Mouse (Mus musculus): ENCODE results near the gene Rcc2. TPM values are rescaled to one million over a fixed set of nuclear protein-coding genes. Genes with fewer than 3 reads are reported as not detected.

The Rcc2 gene
- polyA plus RNA-seq, 1 experiment, result not detected

- WGBS, result 94% methylated on average over 3 of the region's 3 CpGs
Observed at GRCm38 (mm10) chr4:140755811-140756210, 55.5 kb downstream of the Rcc2 start.

GRCm38 (mm10) chr4:140761601-140762000 is 61.3 kb downstream of the Rcc2 start:
- TF ChIP-seq POLR2A (IDR thresholded peaks at IDR 0.05; ENCODE audit: insufficient read depth, low read depth, low read length) (no peak), CTCF (IDR thresholded peaks at IDR 0.05; ENCODE audit: insufficient read depth, low read depth, low read length) (no peak)
- H3K4me3 ChIP-seq (ENCODE audit: insufficient read depth, low read depth, low read length), result no peak overlapping the region
- H3K4me1 ChIP-seq (ENCODE audit: control insufficient read depth, insufficient read depth, low read length), result no peaks in the 10 kb centered on the region
- H3K27ac ChIP-seq (ENCODE audit: insufficient read depth, low read depth, low read length), result no peak overlapping the region
- WGBS, result 85% methylated on average over 7 of the region's 7 CpGs

More at GRCm38 (mm10) chr4:140755811-140756210, 55.5 kb downstream of the Rcc2 start:
- no peak overlapping the region for H3K4me3 ChIP-seq (ENCODE audit: insufficient read depth, low read depth, low read length)
- H3K27ac ChIP-seq (ENCODE audit: insufficient read depth, low read depth, low read length), result no peak overlapping the region
- no peaks in the 10 kb centered on the region for H3K4me1 ChIP-seq (ENCODE audit: control insufficient read depth, insufficient read depth, low read length)
- TF ChIP-seq CTCF (IDR thresholded peaks at IDR 0.05; ENCODE audit: insufficient read depth, low read depth, low read length), result no peak
- no peak for TF ChIP-seq POLR2A (IDR thresholded peaks at IDR 0.05; ENCODE audit: insufficient read depth, low read depth, low read length)

GRCm38 (mm10) chr4:140763158-140763557 is 62.8 kb downstream of the Rcc2 start:
- WGBS, result 31% methylated on average over 9 of the region's 9 CpGs
- H3K27ac ChIP-seq (ENCODE audit: insufficient read depth, low read depth, low read length), result no peak overlapping the region
- no peak overlapping the region for H3K4me3 ChIP-seq (ENCODE audit: insufficient read depth, low read depth, low read length)
- no peak for TF ChIP-seq POLR2A (IDR thresholded peaks at IDR 0.05; ENCODE audit: insufficient read depth, low read depth, low read length)
- H3K4me1 ChIP-seq (ENCODE audit: control insufficient read depth, insufficient read depth, low read length), result no peaks in the 10 kb centered on the region

GRCm38 (mm10) chr4:140765936-140766335 is 65.6 kb downstream of the Rcc2 start:
- no peak overlapping the region for H3K27ac ChIP-seq (ENCODE audit: insufficient read depth, low read depth, low read length)
- H3K4me1 ChIP-seq (ENCODE audit: control insufficient read depth, insufficient read depth, low read length), result no peaks in the 10 kb centered on the region
- 89% methylated on average over 3 of the region's 3 CpGs for WGBS
- TF ChIP-seq POLR2A (IDR thresholded peaks at IDR 0.05; ENCODE audit: insufficient read depth, low read depth, low read length), result no peak
- TF ChIP-seq CTCF (IDR thresholded peaks at IDR 0.05; ENCODE audit: insufficient read depth, low read depth, low read length), result no peak
- no peak overlapping the region for H3K4me3 ChIP-seq (ENCODE audit: insufficient read depth, low read depth, low read length)

GRCm38 (mm10) chr4:140768973-140769372 is 68.6 kb downstream of the Rcc2 start:
- WGBS, result 76% methylated on average over 5 of the region's 5 CpGs
- no peaks in the 10 kb centered on the region for H3K4me1 ChIP-seq (ENCODE audit: control insufficient read depth, insufficient read depth, low read length)
- TF ChIP-seq POLR2A (IDR thresholded peaks at IDR 0.05; ENCODE audit: insufficient read depth, low read depth, low read length) (no peak), CTCF (IDR thresholded peaks at IDR 0.05; ENCODE audit: insufficient read depth, low read depth, low read length) (no peak)

GRCm38 (mm10) chr4:140770433-140770832 is 70.1 kb downstream of the Rcc2 start:
- WGBS, result 16% methylated on average over 13 of the region's 13 CpGs
- H3K4me3 ChIP-seq (ENCODE audit: insufficient read depth, low read depth, low read length), result no peak overlapping the region
- H3K27ac ChIP-seq (ENCODE audit: insufficient read depth, low read depth, low read length), result no peak overlapping the region
- TF ChIP-seq POLR2A (IDR thresholded peaks at IDR 0.05; ENCODE audit: insufficient read depth, low read depth, low read length) (no peak), CTCF (IDR thresholded peaks at IDR 0.05; ENCODE audit: insufficient read depth, low read depth, low read length) (no peak)
- H3K4me1 ChIP-seq (ENCODE audit: control insufficient read depth, insufficient read depth, low read length), result no peaks in the 10 kb centered on the region; the same call in 1 of the 2 replicates

More at GRCm38 (mm10) chr4:140768973-140769372, 68.6 kb downstream of the Rcc2 start:
- Histone ChIP-seq H3K27ac (ENCODE audit: insufficient read depth, low read depth, low read length) (no peak overlapping the region), H3K4me3 (ENCODE audit: insufficient read depth, low read depth, low read length) (no peak overlapping the region)

GRCm38 (mm10) chr4:140771091-140771490 is 70.8 kb downstream of the Rcc2 start:
- Histone ChIP-seq H3K4me1 (ENCODE audit: control insufficient read depth, insufficient read depth, low read length) (no peaks in the 10 kb centered on the region; the same call in 1 of the 2 replicates), H3K27ac (ENCODE audit: insufficient read depth, low read depth, low read length) (no peak overlapping the region), H3K4me3 (ENCODE audit: insufficient read depth, low read depth, low read length) (no peak overlapping the region)
- TF ChIP-seq CTCF (IDR thresholded peaks at IDR 0.05; ENCODE audit: insufficient read depth, low read depth, low read length), result no peak
- no peak for TF ChIP-seq POLR2A (IDR thresholded peaks at IDR 0.05; ENCODE audit: insufficient read depth, low read depth, low read length)
- WGBS, result 64% methylated on average over 4 of the region's 4 CpGs

Other genes starting within 250 kb of the Rcc2 start
- not detected in 2 replicates for gene Arhgef10l, start 34.5 kb upstream of the Rcc2 start, polyA plus RNA-seq (2012; ENCODE audit: insufficient read depth, insufficient read length, low replicate concordance, missing spikeins)
- gene Padi6, start 42.1 kb downstream of the Rcc2 start, polyA plus RNA-seq (2012; ENCODE audit: insufficient read depth, insufficient read length, low replicate concordance, missing spikeins), result not detected in 2 replicates
- not detected in 2 replicates for gene Padi4, start 73.7 kb downstream of the Rcc2 start, polyA plus RNA-seq (2012; ENCODE audit: insufficient read depth, insufficient read length, low replicate concordance, missing spikeins)
- gene Padi3, start 110.1 kb downstream of the Rcc2 start, polyA plus RNA-seq (2012; ENCODE audit: insufficient read depth, insufficient read length, low replicate concordance, missing spikeins), result not detected in 2 replicates
- not detected in 2 replicates for gene Padi1, start 145.2 kb downstream of the Rcc2 start, polyA plus RNA-seq (2012; ENCODE audit: insufficient read depth, insufficient read length, low replicate concordance, missing spikeins)
- not detected in 2 replicates for gene Padi2, start 205.8 kb downstream of the Rcc2 start, polyA plus RNA-seq (2012; ENCODE audit: insufficient read depth, insufficient read length, low replicate concordance, missing spikeins)

Data from olfactory bulb, adult 2 months (tissue).